Mouse (Mus musculus): ENCODE data around the gene Spop. TPM values are rescaled to one million over a fixed set of nuclear protein-coding genes. Genes with fewer than 3 reads are reported as not detected.

The Spop gene
- total RNA-seq, 2 experiments from 2014 or later, result 192 to 216 TPM

DNA sequence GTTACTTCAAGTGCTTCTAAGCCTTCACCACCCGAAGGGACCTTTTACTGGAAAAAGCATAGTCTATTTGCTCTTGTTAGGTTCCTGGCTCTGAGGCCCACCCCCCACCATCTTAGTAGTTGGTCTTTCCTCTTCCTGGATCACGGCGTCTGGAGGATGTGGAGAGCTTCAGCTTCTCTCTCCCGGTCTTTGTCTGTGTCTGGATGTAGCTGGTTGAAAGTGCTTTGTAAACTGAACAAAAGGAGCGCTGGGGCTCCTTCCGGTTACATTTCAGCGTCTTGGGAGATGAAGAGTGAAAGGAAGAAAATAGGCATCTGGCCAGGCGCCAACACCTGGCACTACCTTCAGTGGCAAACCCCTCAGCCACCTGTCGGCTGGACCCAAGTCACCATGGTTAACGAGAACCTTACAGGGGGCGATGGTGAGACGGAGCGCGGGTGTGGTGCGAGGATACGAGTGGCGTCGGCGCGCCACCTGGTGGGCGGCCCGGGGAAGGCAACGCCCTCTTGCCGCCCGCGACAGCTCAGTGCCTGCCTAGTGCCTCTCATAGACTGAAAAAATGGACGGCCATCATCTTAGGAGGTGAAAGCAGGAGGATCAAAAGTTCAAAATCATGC, 106.7 kb downstream of the Spop start:
- DNase-seq, result peak; percentile 93

GRCm38 (mm10) chr11:95521563-95521962, 107.7 kb downstream of the Spop start:
- DNase-seq, result peak; percentile 69

DNA sequence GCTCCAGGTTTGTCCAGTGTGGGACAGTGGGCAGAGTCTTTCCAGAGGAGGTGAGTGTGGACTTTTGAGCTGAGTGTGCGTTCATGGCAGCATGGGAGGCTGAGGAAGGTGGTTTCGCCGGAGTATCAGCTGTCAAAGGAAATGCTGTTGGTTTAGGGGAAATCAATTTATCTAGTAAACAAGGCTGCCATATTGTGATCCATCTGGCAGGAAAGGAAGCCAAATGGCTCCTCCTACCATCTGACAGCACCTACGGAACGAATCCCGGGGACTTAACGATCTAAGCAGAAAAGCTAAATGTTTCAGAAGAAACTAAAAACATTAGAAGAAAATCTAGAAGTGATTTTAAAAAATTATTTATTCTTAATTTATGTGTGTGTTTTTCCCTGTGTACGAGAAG, 113.4 kb downstream of the Spop start:
- DNase-seq, result no peak

DNA sequence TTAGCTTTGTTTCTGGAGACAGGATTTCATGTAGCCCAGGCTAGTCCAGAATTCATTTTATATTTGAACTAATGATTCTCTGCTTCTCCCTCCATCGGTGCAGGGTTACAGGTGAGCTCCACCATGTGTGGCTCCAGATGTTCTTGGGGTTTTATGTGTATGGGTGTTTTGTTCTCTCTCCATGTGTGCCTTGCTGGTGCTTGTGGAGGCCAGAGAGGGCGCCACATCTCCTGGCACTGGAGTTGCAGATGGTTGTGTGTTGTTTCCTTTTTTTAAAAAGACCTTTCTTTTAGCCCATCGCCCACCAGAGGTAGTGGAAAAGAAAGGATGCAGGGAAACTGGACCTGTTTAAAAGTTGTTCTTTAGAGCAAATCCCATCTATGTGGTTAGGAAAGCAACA, 114.4 kb downstream of the Spop start:
- no peak for DNase-seq

DNA sequence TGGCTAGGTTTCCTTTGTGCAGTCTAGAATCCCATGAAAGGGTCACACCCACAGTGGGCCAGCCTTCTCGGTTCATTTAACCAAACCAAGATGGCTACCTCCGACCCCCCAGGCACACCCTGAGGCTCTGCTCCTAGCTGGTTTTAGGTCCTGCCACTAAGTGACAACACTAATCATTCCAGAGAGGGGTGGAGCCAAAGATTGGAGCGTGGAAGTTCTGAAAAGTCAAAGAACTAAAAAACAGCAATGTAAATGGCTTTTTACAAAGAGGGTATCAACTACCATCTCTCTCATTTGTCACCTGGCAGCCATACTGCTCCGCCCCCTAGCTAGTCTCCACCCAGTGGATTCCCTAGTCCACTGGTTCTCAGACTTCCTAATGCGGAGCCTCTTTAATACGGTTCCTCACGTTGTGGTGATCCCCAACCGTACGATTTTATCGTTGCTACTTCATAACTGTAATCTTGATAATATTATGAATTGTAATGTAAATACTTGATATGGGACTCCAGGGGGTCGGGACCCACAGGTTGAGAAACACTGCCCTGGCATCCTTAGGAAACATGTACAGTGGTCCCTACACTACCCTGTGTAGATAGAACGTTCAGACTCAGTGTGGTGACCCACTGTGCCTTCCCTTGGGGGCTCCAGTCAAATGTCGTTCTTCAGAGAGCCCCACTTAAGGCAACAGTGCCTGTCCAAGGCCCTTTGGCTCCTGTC, 118.6 kb downstream of the Spop start:
- DNase-seq, result no peak

GRCm38 (mm10) chr11:95533484-95534160, 119.7 kb downstream of the Spop start:
- DNase-seq, result peak; percentile 99

GRCm38 (mm10) chr11:95538378-95539104, 124.7 kb downstream of the Spop start:
- DNase-seq, result peak; percentile 42

DNA sequence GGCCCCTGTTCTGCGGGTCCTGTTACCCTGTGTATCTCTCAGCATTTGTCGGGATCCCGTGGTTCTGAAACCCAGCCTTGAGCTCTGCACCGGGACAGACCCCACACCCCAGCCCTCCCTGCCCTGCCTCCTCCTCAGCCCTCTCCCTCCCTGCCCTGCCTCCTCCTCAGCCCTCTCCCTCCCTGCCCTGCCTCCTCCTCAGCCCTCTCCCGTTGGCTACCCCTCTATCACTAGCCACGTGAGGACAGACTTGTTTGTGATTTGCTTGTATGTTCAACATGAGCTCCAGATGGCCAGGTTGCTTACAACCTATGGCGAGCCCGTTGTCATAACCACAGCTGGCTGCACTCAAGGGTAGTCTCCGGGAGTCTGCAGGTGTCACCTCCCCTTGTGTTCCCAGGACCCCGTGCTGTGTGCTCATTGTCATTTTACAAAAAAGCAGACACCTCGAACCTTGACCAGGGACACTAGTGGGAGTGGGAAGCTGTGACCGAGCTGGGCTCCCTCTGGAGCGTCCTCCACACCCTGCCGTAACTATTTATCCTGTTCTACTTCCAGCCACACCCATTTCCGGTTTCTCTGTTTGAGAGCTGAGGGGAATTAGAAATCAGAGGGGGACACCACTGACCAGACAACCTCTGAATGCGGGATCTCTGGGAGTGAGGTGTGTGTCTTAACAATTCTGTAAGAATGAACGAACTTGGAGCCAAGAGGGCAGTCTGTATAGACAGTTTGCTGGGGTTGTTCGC, 126.9 kb downstream of the Spop start:
- DNase-seq, result no peak

Other genes with a start within 250 kb of the Spop start
- not detected for gene Tac4, start 152.6 kb upstream of the Spop start, total RNA-seq (2021)
- 10 to 100 TPM; 29.7 to 31.8 TPM for gene Kat7, start 103.8 kb upstream of the Spop start, total RNA-seq (2021)
- 10 to 100 TPM in 1 of 2 experiments, 1 to 10 TPM in 1; 9.0 to 14.5 TPM for gene Fam117a, start 77.1 kb upstream of the Spop start, total RNA-seq (2021)
- 10 to 100 TPM; 42.7 to 43.8 TPM for gene Slc35b1, start 29.4 kb upstream of the Spop start, total RNA-seq (2021)
- 1 to 10 TPM in 1 of 2 experiments, under 1 TPM in 1; 0.87 to 1.1 TPM for gene Nxph3, start 100.5 kb downstream of the Spop start, total RNA-seq (2021)
- 1 to 10 TPM; 8.1 to 8.5 TPM for gene Ngfr, start 173.7 kb downstream of the Spop start, total RNA-seq (2021)

Data from gastrocnemius, postnatal 10 days (tissue).